Mouse (Mus musculus) layer of hippocampus, adult 11-12 months (tissue): Measurements from ENCODE around the gene E2f2.

Experiments
- DNase-seq: peaks from one replicate; pipeline ENCODE4 v3.0.0; 2022; ENCODE audit warnings: low spot score

The E2f2 gene

GRCm38 (mm10) chr4:136206033-136206893 lies 34.1 kb downstream of the E2f2 start, which contains the start of gene Asap3:
TSS of gene Asap3 (plus strand) at chr4:136206365.
- DNase-seq, result peak; percentile 92

- DNase-seq, result no peak
These were observed 34.7 kb downstream of the E2f2 start for GRCm38 (mm10) chr4:136206943-136207342.

GRCm38 (mm10) chr4:136210931-136211330 lies 38.7 kb downstream of the E2f2 start:
- no peak for DNase-seq

GRCm38 (mm10) chr4:136213629-136214028 lies 41.4 kb downstream of the E2f2 start:
- DNase-seq, result no peak

- no peak for DNase-seq
These were observed 42.6 kb downstream of the E2f2 start for GRCm38 (mm10) chr4:136214828-136215227.

GRCm38 (mm10) chr4:136215576-136215975 lies 43.4 kb downstream of the E2f2 start:
- DNase-seq, result no peak

- DNase-seq, result no peak
These were observed 44.9 kb downstream of the E2f2 start for GRCm38 (mm10) chr4:136217063-136217462.

- no peak for DNase-seq
These were observed 46.5 kb downstream of the E2f2 start for GRCm38 (mm10) chr4:136218595-136219214.

GRCm38 (mm10) chr4:136220133-136220775 lies 48.1 kb downstream of the E2f2 start:
- DNase-seq, result no peak

- peak; percentile 39 for DNase-seq
These were observed 51.5 kb downstream of the E2f2 start for GRCm38 (mm10) chr4:136223549-136224239.

GRCm38 (mm10) chr4:136224240-136224559 lies 52.0 kb downstream of the E2f2 start:
- DNase-seq, result no peak

GRCm38 (mm10) chr4:136224677-136225460 lies 52.7 kb downstream of the E2f2 start:
- DNase-seq, result no peak

- DNase-seq, result no peak
These were observed 55.2 kb downstream of the E2f2 start for GRCm38 (mm10) chr4:136227408-136227807.

GRCm38 (mm10) chr4:136228640-136229039 lies 56.4 kb downstream of the E2f2 start:
- DNase-seq, result no peak

- DNase-seq, result no peak
These were observed 66.5 kb downstream of the E2f2 start for GRCm38 (mm10) chr4:136238669-136239068.

- no peak for DNase-seq
These were observed 66.9 kb downstream of the E2f2 start for GRCm38 (mm10) chr4:136239111-136239510.

- peak; percentile 91 for DNase-seq
These were observed 67.4 kb downstream of the E2f2 start for GRCm38 (mm10) chr4:136239622-136240021.

GRCm38 (mm10) chr4:136240123-136240522 lies 67.9 kb downstream of the E2f2 start:
- DNase-seq, result no peak

- DNase-seq, result no peak
These were observed 68.8 kb downstream of the E2f2 start for GRCm38 (mm10) chr4:136240955-136241354.

- no peak for DNase-seq
These were observed 70.0 kb downstream of the E2f2 start for GRCm38 (mm10) chr4:136242065-136242703.

GRCm38 (mm10) chr4:136242728-136243127 lies 70.5 kb downstream of the E2f2 start:
- no peak for DNase-seq
